Mouse (Mus musculus) layer of hippocampus, postnatal 10 days (tissue): ENCODE data around the gene Ctsf. TPM values are rescaled to one million over a fixed set of nuclear protein-coding genes. Genes with fewer than 3 reads are reported as not detected.
"Not testable (repeated sequence)": the region's sequence is repeated elsewhere in the genome, so short reads cannot be mapped to it uniquely, and the experiment has no call there.

ENCODE experiments used
- DNase-seq, 2 experiments: peaks; one replicate each; pipeline ENCODE4 v3.0.0; 2021; ENCODE audit warnings: low spot score in 2 of 2
- long read RNA-seq: library from polyadenylated mRNA; stranded (forward); transcript quantifications from one replicate; pipeline ENCODE4 v2.0.0, GENCODE M21; 2023
- total RNA-seq, 2 experiments: library from RNA; stranded (reverse); gene quantifications; 2 replicates each; pipeline ENCODE4 v1.2.3; 2021

The Ctsf gene
- 100 to 1,000 TPM in 1 of 2 experiments, 10 to 100 TPM in 1; 95.2 to 102 TPM for total RNA-seq
- long read RNA-seq, transcript Ctsf-201 (14 exons, 1,980 nt), result major isoform, 88 of 106 reads
- long read RNA-seq, partial matches to known transcripts, result 7 of 106 reads
- long read RNA-seq, other reads (novel, unspliced or antisense), result 10 of 106 reads

GRCm38 (mm10) chr19:4854552-4855469 is at the start of gene Ctsf:
TSS of gene Ctsf (plus strand) at chr19:4855130.
- DNase-seq, result peak; percentile 84 to 89

GRCm38 (mm10) chr19:4810309-4810708 is 44.6 kb upstream of the Ctsf start:
- DNase-seq, result no peak

DNA sequence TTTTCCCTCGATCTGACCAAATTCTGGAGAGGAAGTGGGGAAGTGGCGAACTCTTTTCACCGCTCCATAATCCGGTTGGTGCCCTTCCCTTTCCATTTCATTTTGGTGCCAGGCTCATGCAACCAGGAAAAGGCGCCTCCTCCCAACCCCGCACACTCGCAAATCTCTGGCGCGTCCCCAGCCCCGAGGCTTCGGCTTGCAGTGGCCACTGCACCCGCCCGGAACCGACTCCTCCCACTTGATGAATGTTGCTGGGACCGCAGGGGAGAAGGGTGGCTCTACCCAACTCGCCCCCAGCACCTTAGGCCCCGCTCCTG is 44.2 kb upstream of the Ctsf start:
- DNase-seq, result no peak

DNA sequence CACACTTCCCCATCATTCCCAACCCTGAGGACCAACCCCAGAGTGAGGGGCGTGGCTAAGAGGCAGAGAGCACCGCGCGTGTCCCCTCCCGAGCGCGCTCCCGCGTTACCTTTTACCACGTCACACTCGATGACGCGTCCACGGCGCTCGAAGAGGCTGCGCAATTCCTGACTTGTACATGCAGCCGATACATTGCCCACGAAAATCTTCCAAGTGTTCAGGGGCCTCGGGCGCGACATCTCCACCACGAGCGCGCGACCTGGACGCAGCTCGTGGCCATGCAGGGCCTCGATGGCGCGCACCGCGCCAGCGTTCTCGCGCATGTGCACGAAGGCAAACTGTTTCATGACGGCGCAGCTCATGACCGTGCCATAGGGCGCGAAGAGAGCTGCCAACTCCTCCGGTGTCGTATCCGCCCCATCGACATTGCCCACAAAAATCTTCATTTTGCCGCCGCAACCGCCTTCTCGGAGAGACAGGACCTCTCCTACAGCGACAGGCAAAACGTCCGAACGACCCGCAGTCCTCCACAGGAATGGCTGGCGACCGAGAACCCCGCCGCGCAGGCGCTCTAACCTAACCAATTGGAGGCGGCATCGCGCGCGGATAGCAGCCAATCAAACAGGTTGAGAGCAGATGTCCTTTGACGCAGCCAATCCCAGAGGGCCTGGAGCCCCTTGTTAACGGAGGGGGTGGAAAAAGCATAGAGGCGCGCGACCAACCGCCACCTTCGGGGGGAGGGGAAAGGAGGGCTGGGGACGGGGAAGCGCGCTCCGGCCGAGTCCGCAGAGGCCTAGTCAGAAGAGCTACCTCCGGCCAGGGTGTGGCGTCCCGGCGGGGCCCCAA is 43.6 kb upstream of the Ctsf start, which contains the start of the genes Gm21992 and Rbm14:
Gm21992 (minus strand) TSS at position 550 of the 846 bp plus-strand sequence.
Rbm14 (minus strand) TSS at position 572 of the 846 bp plus-strand sequence.
- peak; percentile 97 to 98 for DNase-seq

DNA sequence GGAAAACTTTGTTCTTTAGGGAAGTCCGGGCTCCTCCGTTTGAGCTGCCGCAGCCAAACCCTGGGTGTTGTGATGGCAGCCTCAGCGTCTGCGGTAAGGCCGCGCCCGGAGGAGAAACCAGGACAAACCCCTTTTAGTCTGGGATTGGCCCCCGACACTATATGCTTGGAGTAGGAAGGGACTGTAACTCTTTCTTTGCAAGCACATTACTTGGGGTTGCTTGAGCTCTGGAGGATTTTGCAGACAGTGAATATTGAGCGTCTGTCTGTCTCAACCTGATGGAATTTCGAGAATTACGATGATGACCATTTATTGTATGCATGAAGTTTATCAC is 43.1 kb upstream of the Ctsf start:
- no peak for DNase-seq

DNA sequence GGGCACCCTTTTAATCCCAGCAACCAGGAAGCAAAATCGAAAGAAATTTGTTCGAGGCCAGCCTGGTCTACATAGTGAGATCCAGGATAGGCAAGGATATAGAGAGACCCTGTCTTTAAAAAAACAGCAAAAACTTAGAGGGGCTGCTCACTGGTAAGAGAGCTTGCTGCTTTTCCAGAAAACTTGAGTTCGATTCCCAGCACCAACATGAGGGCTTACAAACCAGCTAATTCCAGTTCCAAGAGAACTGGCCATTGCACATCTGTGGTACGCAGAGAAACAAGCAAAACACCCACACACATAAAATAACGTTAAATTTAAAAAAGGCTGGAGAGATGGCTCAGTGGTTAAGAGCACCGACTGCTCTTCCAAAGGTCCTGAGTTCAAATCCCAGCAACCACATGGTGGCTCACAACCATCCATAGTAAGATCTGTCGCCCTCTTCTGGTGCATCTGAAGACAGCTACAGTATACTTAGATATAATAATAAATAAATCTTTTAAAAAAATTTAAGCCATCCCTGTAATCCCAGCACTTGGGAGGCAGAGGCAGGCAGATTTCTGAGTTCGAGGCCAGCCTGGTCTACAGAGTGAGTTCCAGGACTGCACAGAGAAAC is 42.5 kb upstream of the Ctsf start:
- DNase-seq, result not testable (repeated sequence)

- no peak for DNase-seq
Measured at GRCm38 (mm10) chr19:4813015-4813414, 41.9 kb upstream of the Ctsf start.

- DNase-seq, result no peak
Measured at GRCm38 (mm10) chr19:4817182-4817835, 37.6 kb upstream of the Ctsf start.

GRCm38 (mm10) chr19:4820678-4821303 is 34.1 kb upstream of the Ctsf start:
- peak; percentile 74 to 81 for DNase-seq

GRCm38 (mm10) chr19:4828444-4829114 is 26.4 kb upstream of the Ctsf start:
- DNase-seq, result no peak

- peak; percentile 79 to 81 for DNase-seq
Measured at GRCm38 (mm10) chr19:4829156-4829555, 25.8 kb upstream of the Ctsf start.

DNA sequence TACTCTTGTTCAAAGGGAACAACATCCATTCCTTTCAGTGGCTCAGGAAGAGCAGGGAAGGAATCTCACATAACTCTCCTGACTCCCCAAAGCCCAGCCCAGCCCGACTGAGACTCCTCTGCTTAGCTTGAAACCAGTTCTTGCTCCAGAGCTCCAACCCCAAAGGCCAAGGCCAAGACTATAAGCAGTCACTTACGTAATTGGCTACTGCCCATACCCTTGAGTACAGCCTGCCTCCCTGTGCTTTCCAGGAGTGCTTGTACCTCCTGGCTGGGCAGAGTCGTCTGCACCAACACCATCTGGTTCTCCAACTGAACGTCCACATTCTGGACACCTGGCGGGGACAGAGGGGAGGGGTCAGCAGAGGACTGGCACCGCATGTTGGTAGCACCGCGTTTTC is 21.0 kb upstream of the Ctsf start:
- DNase-seq, result no peak

DNA sequence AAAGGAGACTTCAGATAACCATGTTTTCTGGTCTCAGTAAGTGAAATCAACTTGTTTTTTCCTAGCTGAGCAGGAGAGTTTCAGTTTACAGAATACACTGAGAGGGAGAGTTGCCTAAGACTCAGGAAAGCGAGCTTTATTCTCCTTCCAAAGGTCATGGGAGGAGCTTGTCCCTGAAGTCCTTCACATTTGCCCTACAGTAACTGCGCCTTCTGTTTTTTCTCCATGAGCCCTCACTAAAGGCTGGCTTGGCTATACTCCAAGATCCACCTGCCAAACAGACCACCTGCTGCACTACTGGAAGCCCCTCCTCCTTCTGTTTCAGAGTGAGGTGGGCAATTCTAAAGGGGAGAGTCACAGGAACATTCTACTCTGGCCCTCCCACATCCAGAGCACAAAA is 18.8 kb upstream of the Ctsf start:
- DNase-seq, result no peak

GRCm38 (mm10) chr19:4837049-4837448 is 17.9 kb upstream of the Ctsf start:
- DNase-seq, result no peak

DNA sequence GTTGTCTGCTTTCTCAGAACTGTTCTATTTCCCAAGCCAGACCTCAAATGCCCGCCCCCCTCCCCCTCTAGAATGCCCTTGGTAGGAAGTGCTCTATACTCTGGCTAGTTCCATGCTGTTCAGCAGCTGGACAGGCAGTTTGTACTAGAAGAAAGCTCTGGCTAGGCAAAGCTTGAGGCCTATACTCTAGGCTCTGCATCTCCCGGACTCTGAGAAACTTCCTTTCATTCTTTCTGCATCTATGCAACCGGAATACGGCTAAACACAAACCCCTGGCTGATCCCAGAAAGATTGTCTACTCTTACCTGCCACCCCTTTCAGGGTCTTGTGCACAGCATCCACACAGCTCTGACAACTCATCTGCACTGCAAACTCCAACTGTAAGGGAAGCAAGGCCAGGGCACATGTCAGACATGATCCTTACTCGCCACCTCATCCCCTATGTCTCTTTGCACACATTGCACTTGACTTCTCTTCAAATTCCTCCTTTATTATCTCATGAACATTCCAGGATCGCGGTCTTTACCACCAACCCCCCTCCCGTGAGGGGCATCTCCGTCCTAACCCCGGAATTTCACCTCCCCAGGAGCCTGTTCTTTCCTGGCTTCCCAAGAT is 16.3 kb upstream of the Ctsf start:
- DNase-seq, result no peak

DNA sequence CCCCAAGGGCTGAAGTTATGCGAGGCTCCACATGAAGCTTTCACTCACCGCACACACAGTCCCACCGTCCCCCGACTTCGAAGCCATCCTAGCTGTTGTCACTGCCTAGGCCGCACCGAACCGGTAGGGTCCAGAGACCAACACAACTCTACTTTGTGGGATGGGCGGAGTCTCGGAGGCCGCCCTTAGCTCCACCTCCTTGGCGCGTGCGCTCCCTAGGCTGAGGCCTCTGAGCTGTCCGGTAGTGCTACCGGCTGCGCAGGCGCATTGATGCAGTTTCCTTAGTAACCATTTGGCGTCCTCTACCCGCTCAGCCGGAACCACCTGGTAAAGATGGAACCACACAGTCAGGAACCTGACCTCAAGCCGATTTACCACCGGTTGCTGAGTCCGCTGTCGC is 15.8 kb upstream of the Ctsf start, which contains the start of the genes Ccs and Ccdc87:
Ccs (minus strand) TSS at position 184 of the 400 bp plus-strand sequence.
Ccdc87 (plus strand) TSS at position 218 of the 400 bp plus-strand sequence.
- peak; percentile 93 to 95 for DNase-seq

GRCm38 (mm10) chr19:4840848-4841247 is 14.1 kb upstream of the Ctsf start:
- no peak for DNase-seq

DNA sequence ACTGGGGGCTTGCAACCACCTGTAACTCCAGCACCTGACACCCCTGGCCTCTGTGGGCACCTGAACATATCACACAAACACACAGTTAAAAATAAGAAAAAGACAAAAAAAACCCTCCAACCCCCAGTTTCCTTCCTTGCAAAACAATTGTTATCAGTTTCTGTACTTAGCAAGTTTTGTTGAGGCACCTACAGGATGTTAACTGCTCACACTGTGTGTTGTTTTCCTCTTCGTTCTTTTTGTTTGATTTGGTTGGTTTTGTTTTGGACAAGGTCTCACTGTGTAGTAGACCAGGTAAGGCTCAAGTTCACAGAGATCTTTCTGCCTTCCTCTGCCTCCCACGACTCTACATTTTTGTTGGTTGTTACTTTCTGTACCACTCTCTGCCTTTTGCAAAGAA is 12.3 kb upstream of the Ctsf start:
- DNase-seq, result no peak

DNA sequence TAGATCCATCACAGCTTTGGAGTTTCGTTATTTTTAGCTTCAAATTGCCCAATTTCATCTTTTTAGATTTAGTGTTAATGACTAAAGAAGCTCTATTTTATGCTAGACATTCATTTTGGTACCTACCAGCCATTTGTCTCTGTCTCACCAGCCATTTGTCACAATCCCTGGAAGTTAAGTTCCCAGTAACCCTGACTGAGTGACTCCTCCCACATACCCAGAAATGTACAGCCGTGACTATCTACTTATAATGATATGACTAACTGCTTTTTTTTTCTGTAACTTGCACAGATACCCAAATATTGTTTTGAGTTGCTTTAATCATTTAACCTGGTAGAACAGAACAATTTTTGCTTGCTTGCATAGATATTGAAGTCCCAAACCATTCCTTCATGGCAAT is 9.1 kb upstream of the Ctsf start:
- DNase-seq, result no peak
